Mouse (Mus musculus): Measurements from ENCODE around the gene Lrrn2.

DNA sequence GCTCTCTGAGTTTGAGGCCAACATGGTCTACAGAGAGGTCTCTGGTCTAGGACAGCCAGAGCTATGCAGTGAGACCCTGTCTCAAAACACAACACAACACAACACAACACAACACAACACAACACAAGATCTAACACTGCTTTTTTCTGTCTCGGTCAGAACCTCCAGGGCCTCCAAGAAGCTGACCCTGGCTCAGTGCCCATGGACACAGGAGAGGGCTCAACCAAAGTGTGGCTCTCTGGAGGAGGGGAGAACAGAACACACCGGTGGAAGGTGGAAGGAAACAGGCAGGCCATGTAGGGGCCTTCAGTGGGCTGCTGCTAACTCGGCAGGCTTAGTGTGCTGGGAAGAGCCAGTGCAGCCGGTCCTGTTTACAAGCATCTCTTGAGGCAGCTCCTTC, 5.6 kb downstream of the Lrrn2 start:
- TF ChIP-seq CTCF (IDR thresholded peaks at IDR 0.05; ENCODE audit: low read depth, low read length) (no peak), POLR2A (IDR thresholded peaks at IDR 0.05; ENCODE audit: borderline replicate concordance, low read depth, low read length) (no peak)
